Mouse (Mus musculus): ENCODE data around the gene Selenos.

DNA sequence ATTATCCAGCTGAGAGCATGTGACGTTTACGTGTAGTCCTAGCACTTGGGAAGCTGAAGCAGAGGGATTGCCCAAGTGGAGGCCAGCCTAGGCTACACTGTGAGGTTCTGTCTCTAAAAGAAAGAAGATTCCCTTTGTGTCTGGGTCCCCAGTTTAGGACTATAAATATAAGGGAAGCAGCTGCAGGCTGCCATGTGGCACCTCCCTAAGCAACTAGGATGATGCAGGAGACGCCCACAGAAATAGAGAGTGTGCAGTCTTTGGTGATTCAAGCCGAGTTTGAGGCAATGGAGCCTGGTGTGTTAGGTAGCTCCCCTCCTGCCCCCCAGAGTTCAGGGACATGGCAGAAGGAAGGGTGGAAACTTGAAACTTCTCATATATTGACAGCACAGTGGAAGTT, 8.2 kb downstream of the Selenos start:
- TF ChIP-seq POLR2A (IDR thresholded peaks at IDR 0.05; ENCODE audit: insufficient read length, low read depth) (no peak), USF1 (IDR thresholded peaks at IDR 0.05; ENCODE audit: low read depth) (no peak), CEBPB (IDR thresholded peaks at IDR 0.05; ENCODE audit: insufficient read depth, poor library complexity, severe bottlenecking) (no peak), MAX (IDR thresholded peaks at IDR 0.05; ENCODE audit: low read depth) (no peak), E2F4 (IDR thresholded peaks at IDR 0.05; ENCODE audit: insufficient read depth) (no peak), POLR2AphosphoS2 (IDR thresholded peaks at IDR 0.05; ENCODE audit: insufficient read length, low read depth) (no peak), REST (IDR thresholded peaks at IDR 0.05; ENCODE audit: insufficient read depth, insufficient read length) (no peak), TCF12 (IDR thresholded peaks at IDR 0.05; ENCODE audit: insufficient read depth, poor library complexity, severe bottlenecking) (no peak), MYOG (IDR thresholded peaks at IDR 0.05; ENCODE audit: control insufficient read depth in 1 of 3, insufficient read depth in 1 of 3, insufficient read length in 2 of 3, low read depth in 2 of 3) (peak in 1 of 3 experiments; percentile 32), MYOD1 (IDR thresholded peaks at IDR 0.05; ENCODE audit: control insufficient read depth in 1 of 3, insufficient read length in 2 of 3, low read depth in 2 of 3) (peak in 2 of 3 experiments; percentile 36 to 54), SRF (IDR thresholded peaks at IDR 0.05; ENCODE audit: control insufficient read depth, insufficient read length, low read depth) (no peak), TCF3 (IDR thresholded peaks at IDR 0.05; ENCODE audit: insufficient read length, low read depth) (no peak)
